Mouse (Mus musculus) heart, adult 2 months (tissue): ENCODE data around the gene Cd200r4.
"Not testable (repeated sequence)": the region's sequence is repeated elsewhere in the genome, so short reads cannot be mapped to it uniquely, and the experiment has no call there.

Source experiments
- CTCF ChIP-seq: fragments of 200-600 bp; IDR thresholded peaks from 2 replicates; pipeline ENCODE4 v1.8.1; 2022; ENCODE audit warnings: antibody characterized with exemption, mild to moderate bottlenecking, moderate library complexity
- POLR2A ChIP-seq: fragments of 200-500 bp; IDR thresholded peaks from 2 replicates; pipeline ENCODE4 v1.6.1; 2011; ENCODE audit warnings: mild to moderate bottlenecking, low read depth, low read length, control low read depth; ENCODE audit not compliant: insufficient read depth

DNA sequence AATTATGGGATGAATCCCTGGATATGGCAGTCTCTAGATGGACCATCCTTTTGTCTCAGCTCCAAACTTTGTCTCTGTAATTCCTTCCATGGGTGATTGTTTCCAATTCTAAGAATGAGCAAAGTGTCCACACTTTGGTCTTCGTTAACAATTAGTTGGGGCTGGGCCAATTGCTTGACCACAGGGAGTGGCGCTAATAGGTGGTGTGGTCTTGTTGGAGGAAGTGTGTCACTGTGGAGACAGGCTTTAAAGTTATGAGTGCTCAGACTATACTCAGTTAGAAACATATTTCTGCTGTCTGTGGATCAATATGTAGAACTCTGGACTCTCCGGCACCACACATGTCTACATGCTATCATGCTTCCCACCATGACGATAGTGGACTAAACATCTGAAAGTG is 1.3 kb upstream of the Cd200r4 start:
- TF ChIP-seq POLR2A, CTCF: not testable (repeated sequence)
